Mouse (Mus musculus): ENCODE results near the gene Kcnh1. TPM values are rescaled to one million over a fixed set of nuclear protein-coding genes. Genes with fewer than 3 reads are reported as not detected.

Kcnh1 gene
- total and polyA plus RNA-seq, 3 experiments = not detected

- dilution Hi-C loops (cut with MboI; ENCODE audit: extremely low pct_ligation_motif_present, extremely low pct_unique_long_range_greater_than_20kb, low sequenced_read_pairs) (no loop called here), in situ Hi-C loops (cut with MboI; ENCODE audit: low pct_ligation_motif_present, low pct_unique_long_range_greater_than_20kb, low sequenced_read_pairs) (no loop called here)
- TF ChIP-seq NELFE (IDR thresholded peaks at IDR 0.05; ENCODE audit: low read depth, low read length) (no peak), BHLHE40 (IDR thresholded peaks at IDR 0.05; ENCODE audit: low read depth, low read length) (no peak), CHD1 (IDR thresholded peaks at IDR 0.05; ENCODE audit: low read depth, low read length) (no peak), RCOR1 (conservative IDR thresholded peaks at IDR 0.05; ENCODE audit: low read depth, low read length) (no peak), E2F4 (IDR thresholded peaks at IDR 0.05; ENCODE audit: insufficient replicate concordance, low read depth, low read length) (no peak), USF1 (IDR thresholded peaks at IDR 0.05; ENCODE audit: low read depth, low read length) (no peak), MXI1 (IDR thresholded peaks at IDR 0.05; ENCODE audit: low read depth, low read length) (no peak), MAFK (IDR thresholded peaks at IDR 0.05; ENCODE audit: insufficient replicate concordance, low read length) (no peak), CTCF (conservative IDR thresholded peaks at IDR 0.05 in 1 of 2, IDR thresholded peaks at IDR 0.05 in 1 of 2; ENCODE audit: low read depth in 2 of 2, low read length in 2 of 2) (no peak), TCF12 (IDR thresholded peaks at IDR 0.05; ENCODE audit: low read depth, low read length) (no peak)
- Histone ChIP-seq H3K9ac (ENCODE audit: insufficient read depth, low read depth) (no peak overlapping the region), H3K4me2 (ENCODE audit: insufficient read depth, low read depth, poor library complexity, severe bottlenecking) (no peak overlapping the region), H3K4me1 (ENCODE audit: control insufficient read depth in 1 of 2, insufficient read depth in 2 of 2) (no peaks in the 10 kb centered on the region), H3K4me3 (replicated peaks in 1 of 3; ENCODE audit: low read depth in 2 of 3, low read length in 2 of 3, poor library complexity in 1 of 3) (no peak overlapping the region), H3K27ac (ENCODE audit: insufficient read depth, low read depth) (no peak overlapping the region), H3K79me2 (replicated peaks; ENCODE audit: control insufficient read depth, extremely low read depth, insufficient read depth, poor library complexity, severe bottlenecking) (no peaks in the 10 kb centered on the region), H3K27me3 (replicated peaks) (peaks cover 50% of the 10 kb centered on the region), H3K36me3 (replicated peaks in 1 of 2; ENCODE audit: control insufficient read depth in 1 of 2, insufficient read depth in 1 of 2, low read length in 1 of 2) (no peaks in the 10 kb centered on the region), H3K9me3 (replicated peaks; ENCODE audit: low read length) (no peaks in the 10 kb centered on the region)
- no peak for DNase-seq (ENCODE audit: extremely low read depth)
Measured at GRCm38 (mm10) chr1:192313571-192313972, 123.0 kb downstream of the Kcnh1 start.

GRCm38 (mm10) chr1:192314044-192314443 is 123.5 kb downstream of the Kcnh1 start:
- Histone ChIP-seq H3K79me2 (replicated peaks; ENCODE audit: control insufficient read depth, extremely low read depth, insufficient read depth, poor library complexity, severe bottlenecking) (no peaks in the 10 kb centered on the region), H3K4me2 (ENCODE audit: insufficient read depth, low read depth, poor library complexity, severe bottlenecking) (no peak overlapping the region), H3K4me3 (replicated peaks in 1 of 3; ENCODE audit: low read depth in 2 of 3, low read length in 2 of 3, poor library complexity in 1 of 3) (no peak overlapping the region), H3K36me3 (replicated peaks in 1 of 2; ENCODE audit: control insufficient read depth in 1 of 2, insufficient read depth in 1 of 2, low read length in 1 of 2) (no peaks in the 10 kb centered on the region), H3K9ac (ENCODE audit: insufficient read depth, low read depth) (no peak overlapping the region), H3K9me3 (replicated peaks; ENCODE audit: low read length) (no peaks in the 10 kb centered on the region), H3K27me3 (replicated peaks) (peaks cover 55% of the 10 kb centered on the region), H3K27ac (ENCODE audit: insufficient read depth, low read depth) (no peak overlapping the region), H3K4me1 (ENCODE audit: control insufficient read depth in 1 of 2, insufficient read depth in 2 of 2) (no peaks in the 10 kb centered on the region)
- dilution Hi-C loops (cut with MboI; ENCODE audit: extremely low pct_ligation_motif_present, extremely low pct_unique_long_range_greater_than_20kb, low sequenced_read_pairs) = no loop called here
- in situ Hi-C loops (cut with MboI; ENCODE audit: low pct_ligation_motif_present, low pct_unique_long_range_greater_than_20kb, low sequenced_read_pairs) = no loop called here
- TF ChIP-seq ZNF384 (IDR thresholded peaks at IDR 0.05; ENCODE audit: low read depth, low read length) = no peak
- TF ChIP-seq JUND (conservative IDR thresholded peaks at IDR 0.05; ENCODE audit: low read depth, low read length) = no peak
- no peak for TF ChIP-seq SMC3 (IDR thresholded peaks at IDR 0.05; ENCODE audit: low read depth, low read length)
- TF ChIP-seq MEF2A (IDR thresholded peaks at IDR 0.05; ENCODE audit: borderline replicate concordance, low read depth, low read length) = no peak
- TF ChIP-seq TBP (conservative IDR thresholded peaks at IDR 0.05; ENCODE audit: low read depth, low read length) = no peak
- TF ChIP-seq EP300 (IDR thresholded peaks at IDR 0.05; ENCODE audit: low read length) = no peak
- no peak for TF ChIP-seq USF2 (conservative IDR thresholded peaks at IDR 0.05; ENCODE audit: low read depth, low read length)
- no peak for TF ChIP-seq POLR2A (IDR thresholded peaks at IDR 0.05; ENCODE audit: low read depth, low read length)
- TF ChIP-seq POLR2AphosphoS2 (IDR thresholded peaks at IDR 0.05; ENCODE audit: low read depth, low read length) = no peak
- no peak for DNase-seq (ENCODE audit: extremely low read depth)

Measured in CH12.LX (cell line).